ENCODE assay signal across 27 mouse cellular contexts in genomic region chr7:25428321-25428720, GRCm38 (mm10). TPM values are rescaled to one million over a fixed set of nuclear protein-coding genes. Genes with fewer than 3 reads are reported as not detected.
"Had no signal": no experiment of that assay in that cellular context is flagged by ENCODE, and none has a peak within 500 bp of the region (broad histone marks: within the 10 kb centered on the region; RNA-seq: fewer than 3 reads in every experiment).

No protein-coding gene starts in this region.

- H3K9me3 ChIP-seq: intestine, embryonic 15.5 days; limb, embryonic 12.5 days; limb, embryonic 15.5 days; midbrain, embryonic 12.5 days; midbrain, embryonic 15.5 days; neural tube, embryonic 12.5 days; neural tube, embryonic 15.5 days; stomach, embryonic 15.5 days had no signal

- H3K36me3 ChIP-seq: intestine, embryonic 15.5 days; limb, embryonic 12.5 days; limb, embryonic 15.5 days; midbrain, embryonic 12.5 days; midbrain, embryonic 15.5 days; neural tube, embryonic 12.5 days; neural tube, embryonic 15.5 days; stomach, embryonic 15.5 days had no signal

- H3K4me2 ChIP-seq: intestine, embryonic 15.5 days; limb, embryonic 12.5 days; limb, embryonic 15.5 days; midbrain, embryonic 12.5 days; midbrain, embryonic 15.5 days; neural tube, embryonic 12.5 days; neural tube, embryonic 15.5 days; stomach, embryonic 15.5 days had no signal

- ATAC-seq: intestine, embryonic 15.5 days; midbrain, embryonic 15.5 days had no signal

- DNase-seq: kidney, adult 18-20 months; kidney, postnatal 25 days; layer of hippocampus, postnatal 36 days; left cerebral cortex, postnatal 4 days; lung, postnatal 14 days; right cerebral cortex, adult 18-20 months; right cerebral cortex, postnatal 14 days; right cerebral cortex, postnatal 4 days; spleen, adult 18-20 months; thymus, postnatal 25 days had no signal

- H3K27me3 ChIP-seq: intestine, embryonic 15.5 days; limb, embryonic 15.5 days; midbrain, embryonic 12.5 days; midbrain, embryonic 15.5 days; neural tube, embryonic 12.5 days; neural tube, embryonic 15.5 days; stomach, embryonic 15.5 days had no signal

- H3K4me1 ChIP-seq: midbrain, embryonic 15.5 days had no signal

- H3K9ac ChIP-seq: intestine, embryonic 15.5 days; limb, embryonic 12.5 days; limb, embryonic 15.5 days; liver, embryonic 14.5 days; midbrain, embryonic 12.5 days; midbrain, embryonic 15.5 days; neural tube, embryonic 12.5 days; neural tube, embryonic 15.5 days; stomach, embryonic 15.5 days had no signal

- H3K27ac ChIP-seq: intestine, embryonic 15.5 days; limb, embryonic 12.5 days; limb, embryonic 15.5 days; liver, embryonic 14.5 days; macrophage; midbrain, embryonic 12.5 days; midbrain, embryonic 15.5 days; neural tube, embryonic 12.5 days; neural tube, embryonic 15.5 days; stomach, embryonic 15.5 days had no signal

- H3K4me3 ChIP-seq: intestine, embryonic 15.5 days; limb, embryonic 12.5 days; limb, embryonic 15.5 days; midbrain, embryonic 12.5 days; midbrain, embryonic 15.5 days; neural tube, embryonic 12.5 days; neural tube, embryonic 15.5 days; stomach, embryonic 15.5 days had no signal

RNA-seq across cellular contexts. Expression of gene Cxcl17, which starts 15.6 kb away (rescaled TPM):
- total RNA-seq: layer of hippocampus, adult 8-10 months; layer of hippocampus, postnatal 10 days; layer of hippocampus, postnatal 36 days; left cerebral cortex, adult 8-10 months; left cerebral cortex, postnatal 14 days; left cerebral cortex, postnatal 4 days; megakaryocyte, adult 5-6 weeks had no signal
- polyA plus RNA-seq: intestine, embryonic 15.5 days; liver, embryonic 14.5 days; lung, embryonic 16.5 days; macrophage had no signal

RNA-seq across cellular contexts. Expression of gene Cnfn, which starts 58.8 kb away (rescaled TPM):
- total RNA-seq: layer of hippocampus, postnatal 10 days; layer of hippocampus, postnatal 36 days; left cerebral cortex, adult 8-10 months; left cerebral cortex, postnatal 14 days; left cerebral cortex, postnatal 4 days; megakaryocyte, adult 5-6 weeks had no signal
- polyA plus RNA-seq: kidney, embryonic 16.5 days; limb, embryonic 12.5 days; liver, embryonic 14.5 days; macrophage; midbrain, embryonic 12.5 days; midbrain, embryonic 15.5 days; neural tube, embryonic 12.5 days had no signal
